Mouse (Mus musculus): ENCODE measurements at regions not wholly inside any gene's neighbourhood (a gene's known extent, or its start where the extent isn't known, plus 50 kb on each side); places are given as distances from the start of the nearest gene placed in this dataset.

DNA sequence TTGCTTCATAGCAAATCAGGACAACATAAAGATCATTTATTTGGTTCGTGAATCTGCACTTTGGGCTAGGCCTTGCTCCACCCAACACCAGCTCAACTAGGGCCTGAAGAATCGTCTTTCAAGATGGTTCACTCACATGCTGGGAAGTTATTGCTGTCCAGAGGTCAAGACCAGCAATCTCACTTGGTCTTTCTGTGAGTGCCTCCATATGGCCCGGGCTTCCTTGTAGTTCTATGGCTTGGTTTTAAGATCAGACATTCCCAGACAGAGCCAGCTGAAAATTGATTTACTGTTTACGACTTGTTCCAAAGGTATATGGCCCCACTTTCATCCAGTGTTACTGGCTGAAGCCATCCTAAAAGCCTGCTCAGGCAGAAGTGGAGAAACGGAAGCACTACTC, 84.7 kb upstream of the Csl start:
- Histone ChIP-seq H3K36me3 (ENCODE audit: control insufficient read depth, insufficient read depth, low read length) (no peaks in the 10 kb centered on the region), H3K4me3 (ENCODE audit: insufficient read depth, low read depth, low read length) (no peak overlapping the region), H3K4me1 (ENCODE audit: control insufficient read depth, insufficient read depth, low read length) (no peaks in the 10 kb centered on the region), H3K27me3 (replicated peaks; ENCODE audit: control insufficient read depth, insufficient read depth, low read length) (no peaks in the 10 kb centered on the region), H3K27ac (ENCODE audit: insufficient read depth, low read depth, low read length) (no peak overlapping the region)
- no peak for DNase-seq
- WGBS = 69% methylated on average over 5 of the region's 5 CpGs
- TF ChIP-seq POLR2A (IDR thresholded peaks at IDR 0.05; ENCODE audit: low read depth, low read length) = no peak
- TF ChIP-seq CTCF (conservative IDR thresholded peaks at IDR 0.05; ENCODE audit: insufficient read depth, insufficient read length, low read depth, low read length) = no peak

- no peaks in the 10 kb centered on the region for H3K4me1 ChIP-seq (ENCODE audit: control insufficient read depth, insufficient read depth, low read length)
- peak; percentile 15 for DNase-seq
- H3K4me3 ChIP-seq (ENCODE audit: insufficient read depth, low read depth, low read length) = no peak overlapping the region
- no peaks in the 10 kb centered on the region for H3K36me3 ChIP-seq (ENCODE audit: control insufficient read depth, insufficient read depth, low read length)
- 64% methylated on average over 10 of the region's 10 CpGs for WGBS
- no peaks in the 10 kb centered on the region for H3K27me3 ChIP-seq (replicated peaks; ENCODE audit: control insufficient read depth, insufficient read depth, low read length)
- TF ChIP-seq POLR2A (IDR thresholded peaks at IDR 0.05; ENCODE audit: low read depth, low read length) (no peak), CTCF (conservative IDR thresholded peaks at IDR 0.05; ENCODE audit: insufficient read depth, insufficient read length, low read depth, low read length) (no peak)
- no peak overlapping the region for H3K27ac ChIP-seq (ENCODE audit: insufficient read depth, low read depth, low read length)
Observed at GRCm38 (mm10) chr10:99841167-99841843, 81.8 kb upstream of the Csl start.

DNA sequence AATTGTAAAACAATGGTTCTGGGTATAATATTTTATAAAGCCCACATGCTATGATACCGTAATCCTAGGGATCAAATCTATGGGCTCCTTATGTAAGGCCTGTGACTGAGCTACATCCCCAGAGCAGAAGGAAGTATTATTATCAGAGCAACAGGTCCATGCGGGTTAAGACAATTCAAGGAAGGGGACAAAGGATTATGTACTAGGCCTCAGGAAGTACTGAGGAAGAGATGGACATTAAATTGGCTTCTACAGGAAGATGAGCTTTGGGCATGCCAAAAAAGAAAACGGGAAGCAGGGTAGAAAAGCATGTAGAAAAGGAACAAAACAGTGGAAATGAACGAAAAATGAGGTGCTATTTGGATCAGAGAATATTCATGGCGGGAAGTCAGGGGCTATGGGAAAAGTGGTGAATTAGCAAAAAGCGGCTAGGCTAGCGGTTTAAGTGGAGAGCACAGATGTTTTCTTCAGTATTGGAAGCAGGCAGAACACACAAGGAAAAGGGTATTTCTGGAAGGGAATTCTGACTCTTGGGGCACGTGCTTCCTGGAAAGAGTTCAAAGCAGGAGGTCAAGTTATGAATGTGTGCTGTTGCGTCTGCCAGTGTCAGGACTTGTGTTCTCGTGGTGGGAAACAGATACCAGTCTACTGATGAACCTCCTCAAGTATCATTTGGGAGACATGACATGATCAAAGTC, 80.9 kb upstream of the Csl start:
- 72% methylated on average over 10 of the region's 10 CpGs for WGBS
- peak; percentile 48 for DNase-seq
- H3K27ac ChIP-seq (ENCODE audit: insufficient read depth, low read depth, low read length) = no peak overlapping the region
- no peak overlapping the region for H3K4me3 ChIP-seq (ENCODE audit: insufficient read depth, low read depth, low read length)
- H3K27me3 ChIP-seq (replicated peaks; ENCODE audit: control insufficient read depth, insufficient read depth, low read length) = no peaks in the 10 kb centered on the region
- no peaks in the 10 kb centered on the region for H3K36me3 ChIP-seq (ENCODE audit: control insufficient read depth, insufficient read depth, low read length)
- TF ChIP-seq CTCF (conservative IDR thresholded peaks at IDR 0.05; ENCODE audit: insufficient read depth, insufficient read length, low read depth, low read length) = no peak
- no peak for TF ChIP-seq POLR2A (IDR thresholded peaks at IDR 0.05; ENCODE audit: low read depth, low read length)
- H3K4me1 ChIP-seq (ENCODE audit: control insufficient read depth, insufficient read depth, low read length) = no peaks in the 10 kb centered on the region

GRCm38 (mm10) chr10:99836835-99837412, 77.5 kb upstream of the Csl start:
- TF ChIP-seq CTCF (conservative IDR thresholded peaks at IDR 0.05; ENCODE audit: insufficient read depth, insufficient read length, low read depth, low read length) (no peak), POLR2A (IDR thresholded peaks at IDR 0.05; ENCODE audit: low read depth, low read length) (no peak)
- no peaks in the 10 kb centered on the region for H3K27me3 ChIP-seq (replicated peaks; ENCODE audit: control insufficient read depth, insufficient read depth, low read length)
- H3K4me1 ChIP-seq (ENCODE audit: control insufficient read depth, insufficient read depth, low read length) = no peaks in the 10 kb centered on the region
- H3K27ac ChIP-seq (ENCODE audit: insufficient read depth, low read depth, low read length) = no peak overlapping the region
- H3K4me3 ChIP-seq (ENCODE audit: insufficient read depth, low read depth, low read length) = no peak overlapping the region
- WGBS = 69% methylated on average over 5 of the region's 5 CpGs
- DNase-seq = peak; percentile 13
- H3K36me3 ChIP-seq (ENCODE audit: control insufficient read depth, insufficient read depth, low read length) = no peaks in the 10 kb centered on the region

- no peaks in the 10 kb centered on the region for H3K4me1 ChIP-seq (ENCODE audit: control insufficient read depth, insufficient read depth, low read length)
- no peak overlapping the region for H3K27ac ChIP-seq (ENCODE audit: insufficient read depth, low read depth, low read length)
- 76% methylated on average over 4 of the region's 4 CpGs for WGBS
- no peaks in the 10 kb centered on the region for H3K27me3 ChIP-seq (replicated peaks; ENCODE audit: control insufficient read depth, insufficient read depth, low read length)
- H3K4me3 ChIP-seq (ENCODE audit: insufficient read depth, low read depth, low read length) = no peak overlapping the region
- DNase-seq = peak; percentile 19
- TF ChIP-seq POLR2A (IDR thresholded peaks at IDR 0.05; ENCODE audit: low read depth, low read length) (no peak), CTCF (conservative IDR thresholded peaks at IDR 0.05; ENCODE audit: insufficient read depth, insufficient read length, low read depth, low read length) (no peak)
- H3K36me3 ChIP-seq (ENCODE audit: control insufficient read depth, insufficient read depth, low read length) = no peaks in the 10 kb centered on the region
Observed at GRCm38 (mm10) chr10:99834905-99835633, 75.6 kb upstream of the Csl start.

DNA sequence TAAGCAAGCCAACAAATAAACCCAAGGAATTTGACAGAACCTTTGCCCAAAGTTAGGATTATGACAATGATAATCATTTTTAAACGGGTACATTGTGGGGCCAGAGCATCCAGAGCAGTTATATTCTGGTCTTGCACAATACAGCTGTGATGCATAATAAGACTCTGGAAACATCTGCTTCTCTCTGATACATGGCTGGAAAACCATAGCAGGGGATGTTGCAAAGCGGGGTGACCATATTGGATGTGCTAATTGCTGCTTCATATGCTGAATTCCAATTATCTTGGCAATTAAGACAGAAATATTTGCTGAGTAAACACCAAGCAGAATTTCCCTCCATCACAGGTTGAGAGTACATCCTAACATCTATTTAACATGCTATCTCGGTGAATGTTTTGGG, 70.5 kb upstream of the Csl start:
- no peak overlapping the region for H3K27ac ChIP-seq (ENCODE audit: insufficient read depth, low read depth, low read length)
- 94% methylated on average over 3 of the region's 3 CpGs for WGBS
- H3K4me1 ChIP-seq (ENCODE audit: control insufficient read depth, insufficient read depth, low read length) = no peaks in the 10 kb centered on the region
- no peaks in the 10 kb centered on the region for H3K27me3 ChIP-seq (replicated peaks; ENCODE audit: control insufficient read depth, insufficient read depth, low read length)
- no peak overlapping the region for H3K4me3 ChIP-seq (ENCODE audit: insufficient read depth, low read depth, low read length)
- no peaks in the 10 kb centered on the region for H3K36me3 ChIP-seq (ENCODE audit: control insufficient read depth, insufficient read depth, low read length)
- TF ChIP-seq CTCF (conservative IDR thresholded peaks at IDR 0.05; ENCODE audit: insufficient read depth, insufficient read length, low read depth, low read length) (no peak), POLR2A (IDR thresholded peaks at IDR 0.05; ENCODE audit: low read depth, low read length) (no peak)
- DNase-seq = no peak

GRCm38 (mm10) chr10:99827476-99827875, 68.0 kb upstream of the Csl start:
- TF ChIP-seq CTCF (conservative IDR thresholded peaks at IDR 0.05; ENCODE audit: insufficient read depth, insufficient read length, low read depth, low read length) = no peak
- TF ChIP-seq POLR2A (IDR thresholded peaks at IDR 0.05; ENCODE audit: low read depth, low read length) = no peak
- WGBS = 84% methylated on average over 4 of the region's 4 CpGs
- H3K27me3 ChIP-seq (replicated peaks; ENCODE audit: control insufficient read depth, insufficient read depth, low read length) = no peaks in the 10 kb centered on the region
- H3K36me3 ChIP-seq (ENCODE audit: control insufficient read depth, insufficient read depth, low read length) = no peaks in the 10 kb centered on the region
- no peak overlapping the region for H3K4me3 ChIP-seq (ENCODE audit: insufficient read depth, low read depth, low read length)
- no peak for DNase-seq
- no peak overlapping the region for H3K27ac ChIP-seq (ENCODE audit: insufficient read depth, low read depth, low read length)
- H3K4me1 ChIP-seq (ENCODE audit: control insufficient read depth, insufficient read depth, low read length) = no peaks in the 10 kb centered on the region
